Mouse (Mus musculus): ENCODE results near the gene Arhgef7.

DNA sequence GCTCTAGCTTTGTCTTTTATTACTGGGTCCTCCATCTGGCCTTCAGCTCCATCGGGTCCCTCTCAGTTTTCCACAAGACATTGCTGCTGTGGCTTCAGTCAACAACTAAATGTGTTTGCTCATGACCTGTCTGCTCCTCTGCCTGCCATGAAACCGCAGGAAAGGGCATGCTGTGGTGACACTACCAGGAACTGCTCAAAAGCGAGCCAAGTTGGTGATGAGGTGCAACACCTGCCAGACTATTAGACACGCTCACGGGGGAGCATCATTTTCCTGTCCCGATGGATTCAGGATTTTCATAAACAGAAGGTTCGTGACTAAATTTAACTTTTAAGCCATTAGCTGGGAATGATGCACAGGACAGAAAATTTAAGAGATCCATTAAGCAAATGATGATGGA lies 43.0 kb upstream of the Arhgef7 start:
- TF ChIP-seq EP300 (IDR thresholded peaks at IDR 0.05; ENCODE audit: low read depth) (no peak), CTCF (IDR thresholded peaks at IDR 0.05; ENCODE audit: low read depth) (no peak)
